Mouse (Mus musculus) G1E (cell line): ENCODE results near the gene S100a6.

Source experiments
- CTCF ChIP-seq: IDR thresholded peaks from 2 replicates; pipeline ENCODE4 v1.5.1; 2012; ENCODE audit warnings: low read depth, low read length, inconsistent platforms, mixed read lengths
- POLR2AphosphoS5 ChIP-seq: IDR thresholded peaks from 2 replicates; pipeline ENCODE4 v1.6.1; 2012; ENCODE audit warnings: low read depth, low read length, inconsistent platforms; ENCODE audit not compliant: insufficient replicate concordance
- TAL1 ChIP-seq: conservative IDR thresholded peaks from 2 replicates; pipeline ENCODE4 v1.6.1; 2012; ENCODE audit warnings: low read depth, low read length, inconsistent platforms, mixed read lengths

GRCm38 (mm10) chr3:90625496-90625895 is 12.8 kb downstream of the S100a6 start:
- TF ChIP-seq CTCF = no peak
- TF ChIP-seq POLR2AphosphoS5 = no peak
- TF ChIP-seq TAL1 = no peak
